Mouse (Mus musculus) NIH3T3 (cell line): ENCODE results near the gene Htr5b.

Experiments
- DNase-seq: peaks from one replicate; pipeline ENCODE4 v3.0.0-alpha.2; 2012; ENCODE audit warnings: low read depth

Htr5b gene

GRCm38 (mm10) chr1:121528399-121528720, at the start of gene Htr5b:
Gene Htr5b (minus strand): TSS chr1:121528465.
- peak; percentile 5 for DNase-seq

GRCm38 (mm10) chr1:121577491-121577890, 49.2 kb upstream of the Htr5b start:
- DNase-seq: no peak

GRCm38 (mm10) chr1:121570522-121570921, 42.3 kb upstream of the Htr5b start:
- no peak for DNase-seq

- peak; percentile 99 for DNase-seq
Observed at GRCm38 (mm10) chr1:121567521-121568489, 39.5 kb upstream of the Htr5b start, which contains the start of gene Ddx18. Gene Ddx18 (minus strand): TSS chr1:121567989.

GRCm38 (mm10) chr1:121557861-121558260, 29.6 kb upstream of the Htr5b start:
- no peak for DNase-seq

GRCm38 (mm10) chr1:121551457-121551835, 23.2 kb upstream of the Htr5b start:
- no peak for DNase-seq

GRCm38 (mm10) chr1:121550801-121551456, 22.7 kb upstream of the Htr5b start:
- DNase-seq: no peak

- DNase-seq: peak; percentile 17
Observed at GRCm38 (mm10) chr1:121549456-121549855, 21.2 kb upstream of the Htr5b start.

- DNase-seq: no peak
Observed at GRCm38 (mm10) chr1:121548667-121549066, 20.4 kb upstream of the Htr5b start.

- DNase-seq: no peak
Observed at GRCm38 (mm10) chr1:121546844-121547243, 18.6 kb upstream of the Htr5b start.

- no peak for DNase-seq
Observed at GRCm38 (mm10) chr1:121540361-121540760, 12.1 kb upstream of the Htr5b start.

- no peak for DNase-seq
Observed at GRCm38 (mm10) chr1:121531439-121531838, 3.2 kb upstream of the Htr5b start.

- no peak for DNase-seq
Observed at GRCm38 (mm10) chr1:121529286-121529685, 1.0 kb upstream of the Htr5b start.

- DNase-seq: no peak
Observed at GRCm38 (mm10) chr1:121527600-121528398, 466 bp downstream of the Htr5b start.

GRCm38 (mm10) chr1:121527061-121527460, 1.2 kb downstream of the Htr5b start:
- no peak for DNase-seq

- no peak for DNase-seq
Observed at GRCm38 (mm10) chr1:121518609-121519008, 9.7 kb downstream of the Htr5b start.

GRCm38 (mm10) chr1:121511966-121512365, 16.3 kb downstream of the Htr5b start:
- DNase-seq: no peak

GRCm38 (mm10) chr1:121511186-121511585, 17.1 kb downstream of the Htr5b start:
- peak; percentile 33 for DNase-seq

GRCm38 (mm10) chr1:121510420-121511140, 17.7 kb downstream of the Htr5b start:
- DNase-seq: peak; percentile 20

- no peak for DNase-seq
Observed at GRCm38 (mm10) chr1:121508729-121509128, 19.5 kb downstream of the Htr5b start.

- no peak for DNase-seq
Observed at GRCm38 (mm10) chr1:121497093-121497492, 31.2 kb downstream of the Htr5b start.

- DNase-seq: peak; percentile 60
Observed at GRCm38 (mm10) chr1:121490241-121490640, 38.0 kb downstream of the Htr5b start.
